Mouse (Mus musculus): Measurements from ENCODE around the gene Atad3a. TPM values are rescaled to one million over a fixed set of nuclear protein-coding genes. Genes with fewer than 3 reads are reported as not detected.

Gene Atad3a
- total RNA-seq, 2 experiments from 2014 or later = 4.6 to 11.9 TPM

DNA sequence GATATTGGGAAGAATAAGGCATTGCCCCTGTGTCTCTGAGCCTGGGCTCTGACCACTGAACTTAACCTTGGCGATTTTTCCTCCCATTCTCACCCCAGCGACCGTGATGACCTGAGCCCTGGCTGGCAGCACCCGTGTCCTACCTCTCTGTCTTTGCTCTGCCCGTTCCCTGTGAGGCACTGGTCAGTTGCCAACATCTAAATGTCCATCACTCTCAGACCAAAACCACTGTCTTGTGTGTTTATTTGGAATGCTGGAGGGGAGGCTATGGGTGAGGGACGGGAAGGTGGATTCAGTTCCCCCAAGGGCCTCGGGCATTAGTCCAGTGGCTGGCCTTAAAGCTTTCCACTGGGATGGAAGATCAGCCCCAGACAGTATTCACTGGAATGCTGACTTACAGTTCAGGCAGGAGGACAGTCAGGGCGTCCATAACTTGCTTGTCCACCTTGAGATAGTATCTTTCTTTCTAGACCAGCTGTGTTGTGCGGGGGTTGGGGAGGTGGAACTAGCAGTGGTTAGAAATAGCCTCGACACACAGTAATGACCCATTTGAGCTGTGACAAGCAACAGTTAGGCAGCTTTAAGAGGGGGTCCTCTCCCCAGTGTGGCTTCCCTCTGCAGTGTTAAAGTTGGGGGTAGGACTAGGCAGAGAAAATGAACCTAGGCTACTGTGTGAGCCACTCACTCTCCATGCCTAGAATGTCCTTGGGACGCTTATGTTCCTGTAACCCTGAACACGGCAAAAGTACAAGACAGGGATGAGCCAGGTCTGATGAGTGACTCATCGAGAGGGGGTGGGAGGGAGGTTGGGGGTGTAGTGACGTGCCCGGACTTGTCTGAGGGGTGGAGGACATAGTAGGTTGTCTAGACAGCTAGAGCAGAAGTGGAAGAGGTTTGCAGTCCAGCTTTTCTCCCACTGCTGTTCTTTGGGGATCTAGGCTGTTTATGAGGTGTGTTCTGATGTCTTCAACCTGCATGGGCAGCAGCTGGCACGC is 64.3 kb downstream of the Atad3a start:
- no peak for ATAC-seq (replicated peaks; ENCODE audit: low FRiP score, poor library complexity, severe bottlenecking)

DNA sequence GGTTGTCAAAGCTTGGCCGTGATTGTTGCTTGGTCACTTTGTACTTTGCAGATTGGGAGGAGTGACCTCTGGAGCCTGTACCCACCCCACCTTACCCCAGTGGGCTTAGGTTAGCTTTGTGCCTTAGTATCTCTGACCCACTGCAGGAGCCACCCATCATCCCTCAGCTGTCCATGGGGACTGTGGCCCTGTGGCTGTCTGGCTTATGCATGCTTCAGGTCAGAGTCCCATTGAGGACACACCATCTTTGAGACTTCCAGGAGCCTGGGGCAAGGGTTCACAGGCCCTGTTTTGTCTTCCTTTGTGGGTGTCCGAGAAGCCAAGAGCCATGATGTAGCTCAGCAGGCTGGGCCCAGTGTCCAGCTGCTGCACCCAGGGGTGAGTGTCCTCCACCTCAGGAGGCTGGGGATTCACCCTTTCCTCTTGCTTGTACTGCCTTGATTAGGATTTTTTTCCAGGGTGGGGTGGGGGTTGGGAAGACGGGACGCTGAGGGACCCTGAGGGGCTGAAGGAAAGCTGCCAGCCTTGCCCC is 65.3 kb downstream of the Atad3a start:
- ATAC-seq (replicated peaks; ENCODE audit: low FRiP score, poor library complexity, severe bottlenecking) = no peak

DNA sequence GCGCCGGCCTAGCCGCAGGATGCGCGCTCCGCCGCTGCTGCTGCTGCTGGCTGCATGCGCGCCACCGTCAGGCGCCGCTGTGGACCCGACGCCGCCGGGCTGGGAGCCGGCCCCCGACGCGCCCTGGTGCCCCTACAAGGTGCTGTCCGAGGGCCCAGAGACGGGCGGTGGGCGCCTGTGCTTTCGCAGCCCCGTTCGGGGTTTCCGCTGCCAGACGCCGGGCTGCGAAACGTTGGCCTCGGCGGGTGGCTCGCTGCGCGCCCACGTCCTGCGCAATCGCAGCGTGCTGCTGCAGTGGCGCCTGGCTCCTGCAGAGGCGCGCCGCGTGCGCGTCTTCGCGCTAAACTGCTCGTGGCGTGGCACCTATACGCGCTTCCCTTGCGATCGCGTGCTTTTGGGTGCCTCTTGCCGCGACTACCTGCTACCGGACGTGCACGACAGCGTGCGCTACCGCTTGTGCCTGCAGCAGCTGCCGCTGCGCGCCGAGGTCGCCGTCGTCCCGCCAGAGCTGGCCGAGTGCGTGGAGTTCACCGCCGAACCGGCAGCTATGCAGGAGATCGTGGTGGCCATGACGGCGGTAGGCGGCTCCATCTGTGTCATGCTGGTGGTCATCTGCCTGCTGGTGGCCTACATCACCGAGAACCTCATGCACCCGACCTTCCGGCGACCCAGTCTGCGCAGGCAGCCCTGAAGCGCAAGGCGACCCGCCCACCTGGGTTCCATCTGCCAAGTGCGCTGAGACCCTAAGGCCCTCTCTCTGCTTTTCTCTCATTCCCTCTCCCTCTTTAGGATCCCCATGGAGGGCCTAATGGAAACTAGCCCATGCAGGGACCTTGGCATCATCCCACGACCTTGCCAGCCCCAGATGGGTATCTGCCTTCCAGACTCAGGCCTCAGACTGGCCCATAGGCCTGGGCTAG is 66.2 kb downstream of the Atad3a start:
- ATAC-seq (replicated peaks; ENCODE audit: low FRiP score, poor library complexity, severe bottlenecking) = no peak

DNA sequence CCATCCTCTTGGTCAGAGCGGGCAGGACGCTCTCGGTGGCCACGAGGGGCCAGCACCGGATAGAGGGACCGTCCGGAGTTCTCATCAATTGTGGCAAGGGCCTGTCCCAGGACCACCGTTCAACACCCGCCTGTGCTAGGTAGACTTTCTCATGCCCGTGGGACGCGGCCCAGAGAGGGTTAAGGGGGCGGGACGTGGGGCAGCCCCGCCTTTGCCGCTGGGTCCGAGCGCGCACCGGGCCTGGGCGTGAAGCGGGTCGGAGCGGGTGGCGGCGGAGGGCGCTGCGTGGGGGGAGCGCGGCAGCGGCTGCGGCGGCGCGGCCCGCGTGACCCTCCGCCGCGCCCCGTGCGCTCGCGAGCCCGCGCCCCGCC is 66.8 kb downstream of the Atad3a start, which contains the start of gene Fndc10:
Gene Fndc10, plus strand, starts transcription at position 232 of the 371 bp plus-strand sequence.
- ATAC-seq (replicated peaks; ENCODE audit: low FRiP score, poor library complexity, severe bottlenecking) = no peak

DNA sequence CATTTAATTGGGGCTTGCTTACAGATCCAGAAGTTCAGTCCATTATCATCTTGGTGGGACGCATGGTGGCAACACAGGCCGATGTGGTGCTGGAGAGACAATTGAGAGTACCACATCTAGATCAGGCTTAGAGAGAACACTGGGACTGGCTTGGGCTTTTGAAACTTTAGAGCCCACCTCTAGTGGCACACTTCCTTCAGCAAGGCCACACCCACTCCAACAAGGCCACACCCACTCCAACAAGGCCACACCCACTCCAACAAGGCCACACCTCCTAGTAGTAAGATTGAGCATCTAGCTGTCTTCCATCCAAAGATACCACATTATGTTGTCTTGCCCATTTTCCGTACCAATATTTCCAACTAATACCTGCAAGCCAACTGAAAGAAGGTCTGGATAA is 68.5 kb downstream of the Atad3a start:
- ATAC-seq (replicated peaks; ENCODE audit: low FRiP score, poor library complexity, severe bottlenecking) = no peak

Other genes with a start within 250 kb of the Atad3a start
- gene Nadk, start 198.7 kb downstream of the Atad3a start, total RNA-seq (2015; ENCODE audit: low replicate concordance) = 42.3 and 46.2 TPM in 2 replicates
- 27.5 and 27.6 TPM in 2 replicates for gene Nadk, start 198.7 kb downstream of the Atad3a start, total RNA-seq (2017; ENCODE audit: low replicate concordance)
- 10.4 and 13.8 TPM in 2 replicates for gene Slc35e2, start 159.7 kb downstream of the Atad3a start, total RNA-seq (2015; ENCODE audit: low replicate concordance)
- gene Slc35e2, start 159.7 kb downstream of the Atad3a start, total RNA-seq (2017; ENCODE audit: low replicate concordance) = 7.6 and 13.2 TPM in 2 replicates
- gene Cdk11b, start 136.2 kb downstream of the Atad3a start, total RNA-seq (2015; ENCODE audit: low replicate concordance) = 23.0 and 24.8 TPM in 2 replicates
- gene Cdk11b, start 136.2 kb downstream of the Atad3a start, total RNA-seq (2017; ENCODE audit: low replicate concordance) = 20.7 and 51.7 TPM in 2 replicates
- gene Gm10563, start 115.7 kb downstream of the Atad3a start, total RNA-seq (2015; ENCODE audit: low replicate concordance) = not detected in 2 replicates
- not detected in 2 replicates for gene Gm10563, start 115.7 kb downstream of the Atad3a start, total RNA-seq (2017; ENCODE audit: low replicate concordance)
- 1.9 TPM in 1 of 2 replicates, not detected in the other for gene Mmp23, start 107.7 kb downstream of the Atad3a start, total RNA-seq (2015; ENCODE audit: low replicate concordance)
- gene Mmp23, start 107.7 kb downstream of the Atad3a start, total RNA-seq (2017; ENCODE audit: low replicate concordance) = not detected in 2 replicates
- gene Mib2, start 91.9 kb downstream of the Atad3a start, total RNA-seq (2015; ENCODE audit: low replicate concordance) = 0.77 and 0.84 TPM in 2 replicates
- 2.1 and 3.2 TPM in 2 replicates for gene Mib2, start 91.9 kb downstream of the Atad3a start, total RNA-seq (2017; ENCODE audit: low replicate concordance)
- not detected in 2 replicates for gene Fndc10, start 66.8 kb downstream of the Atad3a start, total RNA-seq (2015; ENCODE audit: low replicate concordance)
- 0.09 TPM in 1 of 2 replicates, not detected in the other for gene Fndc10, start 66.8 kb downstream of the Atad3a start, total RNA-seq (2017; ENCODE audit: low replicate concordance)
- 35.9 and 37.1 TPM in 2 replicates for gene Ssu72, start 56.3 kb downstream of the Atad3a start, total RNA-seq (2015; ENCODE audit: low replicate concordance)
- gene Ssu72, start 56.3 kb downstream of the Atad3a start, total RNA-seq (2017; ENCODE audit: low replicate concordance) = 28.3 and 43.4 TPM in 2 replicates
- gene Tmem240, start 26.3 kb downstream of the Atad3a start, total RNA-seq (2015; ENCODE audit: low replicate concordance) = 0.19 TPM in 1 of 2 replicates, not detected in the other
- gene Tmem240, start 26.3 kb downstream of the Atad3a start, total RNA-seq (2017; ENCODE audit: low replicate concordance) = not detected in 2 replicates
- not detected in 2 replicates for gene Vwa1, start 13.6 kb upstream of the Atad3a start, total RNA-seq (2015; ENCODE audit: low replicate concordance)
- not detected in 2 replicates for gene Vwa1, start 13.6 kb upstream of the Atad3a start, total RNA-seq (2017; ENCODE audit: low replicate concordance)
- gene Tmem88b, start 24.8 kb upstream of the Atad3a start, total RNA-seq (2015; ENCODE audit: low replicate concordance) = 1.3 TPM in 1 of 2 replicates, not detected in the other
- 0.42 and 1.3 TPM in 2 replicates for gene Tmem88b, start 24.8 kb upstream of the Atad3a start, total RNA-seq (2017; ENCODE audit: low replicate concordance)
- gene Ankrd65, start 29.3 kb upstream of the Atad3a start, total RNA-seq (2015; ENCODE audit: low replicate concordance) = 2.5 TPM in 1 of 2 replicates, not detected in the other
- 1.7 and 4.3 TPM in 2 replicates for gene Ankrd65, start 29.3 kb upstream of the Atad3a start, total RNA-seq (2017; ENCODE audit: low replicate concordance)
- gene Mrpl20, start 41.8 kb upstream of the Atad3a start, total RNA-seq (2015; ENCODE audit: low replicate concordance) = 33.0 and 33.8 TPM in 2 replicates
- gene Mrpl20, start 41.8 kb upstream of the Atad3a start, total RNA-seq (2017; ENCODE audit: low replicate concordance) = 18.9 and 45.0 TPM in 2 replicates
- 117 and 136 TPM in 2 replicates for gene Ccnl2, start 51.4 kb upstream of the Atad3a start, total RNA-seq (2015; ENCODE audit: low replicate concordance)
- gene Ccnl2, start 51.4 kb upstream of the Atad3a start, total RNA-seq (2017; ENCODE audit: low replicate concordance) = 187 and 202 TPM in 2 replicates
- 25.0 and 35.9 TPM in 2 replicates for gene Aurkaip1, start 70.2 kb upstream of the Atad3a start, total RNA-seq (2015; ENCODE audit: low replicate concordance)
- gene Aurkaip1, start 70.2 kb upstream of the Atad3a start, total RNA-seq (2017; ENCODE audit: low replicate concordance) = 48.7 and 56.0 TPM in 2 replicates
- 2.1 TPM in 1 of 2 replicates, not detected in the other for gene Mxra8, start 78.6 kb upstream of the Atad3a start, total RNA-seq (2015; ENCODE audit: low replicate concordance)
- not detected in 2 replicates for gene Mxra8, start 78.6 kb upstream of the Atad3a start, total RNA-seq (2017; ENCODE audit: low replicate concordance)
- gene Dvl1, start 86.3 kb upstream of the Atad3a start, total RNA-seq (2015; ENCODE audit: low replicate concordance) = 3.7 and 6.7 TPM in 2 replicates
- 4.8 and 6.3 TPM in 2 replicates for gene Dvl1, start 86.3 kb upstream of the Atad3a start, total RNA-seq (2017; ENCODE audit: low replicate concordance)
- not detected in 2 replicates for gene Tas1r3, start 102.3 kb upstream of the Atad3a start, total RNA-seq (2015; ENCODE audit: low replicate concordance)
- gene Tas1r3, start 102.3 kb upstream of the Atad3a start, total RNA-seq (2017; ENCODE audit: low replicate concordance) = 0.14 and 0.85 TPM in 2 replicates
- 1.5 and 1.7 TPM in 2 replicates for gene Cptp, start 108.3 kb upstream of the Atad3a start, total RNA-seq (2015; ENCODE audit: low replicate concordance)
- gene Cptp, start 108.3 kb upstream of the Atad3a start, total RNA-seq (2017; ENCODE audit: low replicate concordance) = 2.5 and 6.4 TPM in 2 replicates
- gene Ints11, start 108.5 kb upstream of the Atad3a start, total RNA-seq (2015; ENCODE audit: low replicate concordance) = 5.6 and 10.0 TPM in 2 replicates
- gene Ints11, start 108.5 kb upstream of the Atad3a start, total RNA-seq (2017; ENCODE audit: low replicate concordance) = 7.8 and 8.5 TPM in 2 replicates
- gene Pusl1, start 130.7 kb upstream of the Atad3a start, total RNA-seq (2015; ENCODE audit: low replicate concordance) = 2.3 and 5.9 TPM in 2 replicates
- 2.2 and 5.3 TPM in 2 replicates for gene Pusl1, start 130.7 kb upstream of the Atad3a start, total RNA-seq (2017; ENCODE audit: low replicate concordance)
- 5.6 and 10.0 TPM in 2 replicates for gene Acap3, start 130.7 kb upstream of the Atad3a start, total RNA-seq (2015; ENCODE audit: low replicate concordance)
- 4.3 and 23.7 TPM in 2 replicates for gene Acap3, start 130.7 kb upstream of the Atad3a start, total RNA-seq (2017; ENCODE audit: low replicate concordance)
- 9.4 and 19.4 TPM in 2 replicates for gene Ube2j2, start 182.7 kb upstream of the Atad3a start, total RNA-seq (2015; ENCODE audit: low replicate concordance)
- 25.6 and 41.3 TPM in 2 replicates for gene Ube2j2, start 182.7 kb upstream of the Atad3a start, total RNA-seq (2017; ENCODE audit: low replicate concordance)
- 99.9 and 100 TPM in 2 replicates for gene C1qtnf12, start 201.2 kb upstream of the Atad3a start, total RNA-seq (2015; ENCODE audit: low replicate concordance)
- 21.5 and 35.8 TPM in 2 replicates for gene C1qtnf12, start 201.2 kb upstream of the Atad3a start, total RNA-seq (2017; ENCODE audit: low replicate concordance)
- gene B3galt6, start 231.6 kb upstream of the Atad3a start, total RNA-seq (2015; ENCODE audit: low replicate concordance) = 1.0 and 4.4 TPM in 2 replicates
- 1.2 and 1.4 TPM in 2 replicates for gene B3galt6, start 231.6 kb upstream of the Atad3a start, total RNA-seq (2017; ENCODE audit: low replicate concordance)
- 11.1 and 16.7 TPM in 2 replicates for gene Sdf4, start 231.8 kb upstream of the Atad3a start, total RNA-seq (2015; ENCODE audit: low replicate concordance)
- gene Sdf4, start 231.8 kb upstream of the Atad3a start, total RNA-seq (2017; ENCODE audit: low replicate concordance) = 101 and 127 TPM in 2 replicates